Mouse (Mus musculus) stomach, embryonic 15.5 days (tissue): ENCODE measurements at regions not wholly inside any gene's neighbourhood (a gene's known extent, or its start where the extent isn't known, plus 50 kb on each side); places are given as distances from the start of the nearest gene placed in this dataset.

Experiments
- ATAC-seq: fragments of 200-750 bp; cut with Nextera tagmentation; 2 replicates; pipeline ENCODE4 v1.8.0; 2017; ENCODE audit warnings: low read depth, moderate number of reproducible peaks, moderate TSS enrichment; ENCODE audit not compliant: insufficient read depth, low FRiP score
- H3K27ac ChIP-seq: fragments of 300-500 bp; sonication (generic); 2 replicates; pipeline ENCODE4 v1.5.1; 2015; ENCODE audit warnings: mild to moderate bottlenecking, inconsistent platforms
- H3K27me3 ChIP-seq: fragments of 300-500 bp; sonication (generic); replicated peaks from 2 replicates; pipeline ENCODE4 v1.6.1; 2015; ENCODE audit warnings: inconsistent platforms
- H3K36me3 ChIP-seq: fragments of 300-500 bp; sonication (generic); 2 replicates; pipeline ENCODE4 v1.6.1; 2015; ENCODE audit warnings: inconsistent platforms
- H3K4me1 ChIP-seq: fragments of 300-500 bp; sonication (generic); 2 replicates; pipeline ENCODE4 v1.6.1; 2015; ENCODE audit warnings: inconsistent platforms
- H3K4me2 ChIP-seq: fragments of 300-500 bp; sonication (generic); 2 replicates; pipeline ENCODE4 v1.6.1; 2015; ENCODE audit warnings: mild to moderate bottlenecking, inconsistent platforms
- H3K4me3 ChIP-seq: fragments of 300-500 bp; sonication (generic); replicated peaks from 2 replicates; pipeline ENCODE4 v1.5.1; 2015; ENCODE audit warnings: inconsistent platforms
- H3K9ac ChIP-seq: fragments of 300-500 bp; sonication (generic); 2 replicates; pipeline ENCODE4 v1.6.1; 2015; ENCODE audit warnings: inconsistent platforms
- H3K9me3 ChIP-seq: fragments of 300-500 bp; sonication (generic); 2 replicates; pipeline ENCODE4 v1.6.1; 2016; ENCODE audit warnings: inconsistent platforms
- WGBS: fragments of 180-500 bp; shearing (Covaris S2); methylation state at CpG from one replicate; pipeline ENCODE4 v1.1.7; 2015; 5-methylcytosine and 5-hydroxymethylcytosine counted together

DNA sequence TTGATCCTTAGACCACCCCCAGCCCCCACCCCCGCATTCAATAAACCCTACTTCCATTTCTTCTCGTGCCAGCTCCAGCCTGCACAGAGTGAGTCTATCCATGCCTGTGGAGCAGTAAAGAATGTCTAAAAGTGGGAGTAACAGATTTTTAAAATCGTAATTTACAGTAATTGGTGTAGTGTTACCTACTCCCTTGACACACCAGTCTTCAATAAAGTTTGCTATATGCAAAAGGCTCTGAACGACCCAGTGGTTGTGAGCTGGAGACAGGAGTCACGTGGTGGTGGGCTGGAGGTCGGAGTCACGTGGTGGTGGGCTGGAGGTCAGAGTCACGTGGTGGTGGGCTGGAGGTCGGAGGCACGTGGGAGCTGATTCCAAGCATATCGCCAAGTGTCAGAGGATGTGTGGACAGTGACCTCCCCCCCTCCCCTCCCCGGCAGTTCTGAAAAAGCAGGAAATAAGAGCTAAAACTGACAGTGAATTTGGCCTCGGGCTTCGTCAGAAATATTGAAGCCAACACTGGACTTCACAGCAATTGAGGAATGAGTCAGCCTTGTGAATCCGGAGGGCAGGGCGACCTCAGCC lies 122.2 kb upstream of the Foxn2 start:
- Histone ChIP-seq H3K9me3 (no peaks in the 10 kb centered on the region), H3K27me3 (no peaks in the 10 kb centered on the region), H3K27ac (no peak overlapping the region), H3K4me3 (no peak overlapping the region), H3K9ac (no peak overlapping the region), H3K36me3 (no peaks in the 10 kb centered on the region), H3K4me2 (no peak overlapping the region), H3K4me1 (no peaks in the 10 kb centered on the region)
- WGBS, result 61% methylated on average over 16 of the region's 16 CpGs
- peak; percentile 33; the same call in 1 of the 2 replicates for ATAC-seq

DNA sequence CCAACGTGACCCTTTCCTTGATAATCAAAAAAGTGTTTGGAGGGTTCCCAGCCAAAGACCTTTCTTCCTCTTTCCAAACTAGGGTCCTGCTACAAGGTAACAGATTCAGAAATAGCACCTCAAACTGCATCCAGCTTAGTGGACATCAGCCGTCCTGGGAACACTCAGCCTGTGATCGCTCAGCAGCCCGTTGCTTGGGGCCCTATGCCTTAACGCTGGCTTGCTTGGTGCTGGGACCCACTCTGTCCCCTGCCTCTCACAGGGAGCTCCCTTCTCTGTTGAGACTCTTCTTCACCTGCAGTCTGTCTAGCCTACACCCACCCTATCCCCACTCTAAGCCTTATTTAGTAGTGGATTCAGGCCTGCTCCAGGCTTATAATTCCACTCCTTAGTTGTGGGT lies 121.6 kb upstream of the Foxn2 start:
- Histone ChIP-seq H3K9me3 (no peaks in the 10 kb centered on the region), H3K36me3 (no peaks in the 10 kb centered on the region), H3K4me2 (no peak overlapping the region), H3K27me3 (no peaks in the 10 kb centered on the region), H3K9ac (no peak overlapping the region), H3K27ac (no peak overlapping the region), H3K4me3 (no peak overlapping the region), H3K4me1 (no peaks in the 10 kb centered on the region)
- ATAC-seq, result no peak
- 66% methylated on average over 5 of the region's 5 CpGs for WGBS

DNA sequence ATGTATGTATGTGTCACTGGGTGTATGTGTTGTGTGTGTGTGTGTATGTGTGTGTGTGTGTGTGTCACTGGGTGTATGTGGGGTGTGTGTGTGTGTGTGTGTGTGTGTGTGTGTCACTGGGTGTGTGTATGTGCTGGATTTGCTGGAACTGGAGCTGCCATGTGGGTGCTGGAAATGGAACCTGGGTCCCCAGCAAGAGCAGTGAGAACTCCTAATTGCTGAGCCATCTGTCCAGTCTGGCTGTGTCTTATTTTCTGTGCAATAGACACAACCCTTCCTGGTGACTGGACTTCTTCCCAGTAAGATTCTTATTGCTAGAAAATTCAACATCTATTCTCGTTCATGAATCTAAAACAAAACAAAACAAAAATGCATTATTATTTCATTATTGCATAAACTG lies 119.8 kb upstream of the Foxn2 start:
- no peaks in the 10 kb centered on the region for H3K4me1 ChIP-seq
- no peaks in the 10 kb centered on the region for H3K9me3 ChIP-seq
- no peaks in the 10 kb centered on the region for H3K27me3 ChIP-seq
- WGBS, result 53% methylated on average over 1 of the region's 1 CpGs
- no peaks in the 10 kb centered on the region for H3K36me3 ChIP-seq
- no peak overlapping the region for H3K4me3 ChIP-seq
- no peak for ATAC-seq
- H3K27ac ChIP-seq, result no peak overlapping the region
- H3K9ac ChIP-seq, result no peak overlapping the region
- H3K4me2 ChIP-seq, result no peak overlapping the region

DNA sequence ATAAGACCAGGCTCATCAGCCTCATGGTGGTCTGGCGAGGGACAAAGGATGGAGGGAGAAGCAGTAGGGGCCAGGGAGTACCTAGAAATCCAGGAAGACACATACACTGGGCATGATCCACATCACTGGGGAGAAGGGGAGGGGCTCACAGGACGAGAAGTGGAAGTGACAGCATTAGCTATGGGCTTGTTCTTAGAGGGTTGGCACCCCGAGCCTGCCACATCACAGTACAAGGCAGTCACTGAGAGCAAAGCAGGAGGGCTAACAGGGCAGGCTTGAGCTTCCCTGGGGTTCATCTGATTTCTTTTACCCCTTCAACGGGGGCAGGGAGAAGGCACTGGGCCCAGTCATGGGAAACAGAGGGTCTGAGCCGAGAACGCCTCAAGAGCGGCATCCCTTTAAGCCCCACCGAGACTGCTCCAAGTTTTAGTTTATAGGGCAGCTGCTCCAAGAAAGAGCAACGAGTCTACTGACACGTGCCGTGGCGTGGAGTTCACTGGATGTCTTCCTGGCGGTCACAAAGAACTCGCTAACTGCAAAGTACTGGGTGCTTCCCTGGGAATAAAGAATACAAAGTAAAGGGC lies 115.1 kb upstream of the Foxn2 start:
- ATAC-seq, result no peak
- Histone ChIP-seq H3K4me1 (no peaks in the 10 kb centered on the region), H3K36me3 (no peaks in the 10 kb centered on the region), H3K9me3 (no peaks in the 10 kb centered on the region), H3K4me3 (no peak overlapping the region), H3K27ac (no peak overlapping the region), H3K27me3 (no peaks in the 10 kb centered on the region), H3K4me2 (no peak overlapping the region), H3K9ac (no peak overlapping the region)
- WGBS, result 52% methylated on average over 14 of the region's 14 CpGs

DNA sequence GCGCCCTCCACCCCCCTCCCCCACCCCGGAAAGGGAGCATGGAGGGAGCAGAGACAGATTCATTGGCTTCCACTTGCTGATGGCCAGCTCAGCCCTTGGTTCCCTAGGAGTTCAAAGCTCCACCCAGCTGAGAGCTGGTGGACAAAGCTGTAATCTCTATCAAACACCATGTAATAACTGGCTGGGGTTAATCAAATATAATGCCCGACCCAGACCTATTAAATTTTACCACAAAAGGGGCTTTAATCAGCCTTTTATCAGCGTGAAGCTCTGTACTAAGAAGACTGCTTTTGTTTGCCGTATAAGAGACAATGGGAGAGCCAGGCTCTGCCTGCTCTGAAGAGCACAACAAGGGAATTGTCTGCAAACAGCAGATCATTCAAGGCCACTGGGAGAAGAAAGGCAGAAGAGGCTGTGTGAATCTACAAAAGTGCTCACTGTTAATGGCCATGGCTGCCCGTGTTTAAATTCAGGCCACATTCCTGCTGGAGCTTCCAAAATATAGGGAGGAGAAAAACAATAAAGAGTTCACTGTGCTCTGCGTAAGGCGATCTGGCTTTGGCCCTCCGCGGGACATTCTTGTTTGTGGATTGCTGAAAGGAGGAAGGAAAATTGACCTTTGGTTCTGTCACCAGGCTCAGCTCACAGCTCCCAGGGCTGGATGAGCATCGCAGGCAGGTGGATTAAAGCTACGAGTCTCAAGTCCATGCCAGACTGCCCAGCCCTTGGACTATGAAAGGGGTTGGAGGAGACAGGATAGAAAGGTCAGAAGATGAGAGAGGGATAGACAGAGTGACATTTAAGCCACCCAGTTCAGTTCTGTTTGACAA lies 114.4 kb upstream of the Foxn2 start:
- H3K4me3 ChIP-seq, result no peak overlapping the region
- no peak for ATAC-seq
- no peak overlapping the region for H3K27ac ChIP-seq
- H3K36me3 ChIP-seq, result no peaks in the 10 kb centered on the region
- no peak overlapping the region for H3K9ac ChIP-seq
- H3K9me3 ChIP-seq, result no peaks in the 10 kb centered on the region
- H3K4me1 ChIP-seq, result no peaks in the 10 kb centered on the region
- WGBS, result 40% methylated on average over 12 of the region's 12 CpGs
- no peaks in the 10 kb centered on the region for H3K27me3 ChIP-seq
- H3K4me2 ChIP-seq, result no peak overlapping the region

DNA sequence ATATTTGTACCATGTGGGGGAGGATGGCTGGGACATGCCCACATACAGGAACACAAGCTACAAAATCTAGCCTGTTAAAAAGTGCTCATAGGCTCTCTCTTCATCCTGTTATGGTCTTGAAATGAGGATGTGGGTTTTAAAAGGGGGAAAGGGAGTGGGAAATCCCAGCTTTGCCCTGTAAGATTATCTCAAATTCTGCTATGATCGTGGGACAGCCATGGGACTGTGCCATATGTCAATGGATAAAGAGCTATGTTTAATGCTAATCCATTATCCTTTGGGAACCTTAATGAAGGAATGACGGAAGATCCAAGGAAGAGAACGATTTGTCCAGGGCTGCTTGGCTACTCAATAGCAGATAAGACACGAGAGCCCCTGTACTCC lies 113.8 kb upstream of the Foxn2 start:
- no peak for ATAC-seq
- H3K9me3 ChIP-seq, result no peaks in the 10 kb centered on the region
- 75% methylated on average over 4 of the region's 4 CpGs for WGBS
- no peak overlapping the region for H3K9ac ChIP-seq
- H3K27ac ChIP-seq, result no peak overlapping the region
- H3K4me1 ChIP-seq, result no peaks in the 10 kb centered on the region
- H3K36me3 ChIP-seq, result no peaks in the 10 kb centered on the region
- no peak overlapping the region for H3K4me2 ChIP-seq
- no peak overlapping the region for H3K4me3 ChIP-seq
- H3K27me3 ChIP-seq, result no peaks in the 10 kb centered on the region

DNA sequence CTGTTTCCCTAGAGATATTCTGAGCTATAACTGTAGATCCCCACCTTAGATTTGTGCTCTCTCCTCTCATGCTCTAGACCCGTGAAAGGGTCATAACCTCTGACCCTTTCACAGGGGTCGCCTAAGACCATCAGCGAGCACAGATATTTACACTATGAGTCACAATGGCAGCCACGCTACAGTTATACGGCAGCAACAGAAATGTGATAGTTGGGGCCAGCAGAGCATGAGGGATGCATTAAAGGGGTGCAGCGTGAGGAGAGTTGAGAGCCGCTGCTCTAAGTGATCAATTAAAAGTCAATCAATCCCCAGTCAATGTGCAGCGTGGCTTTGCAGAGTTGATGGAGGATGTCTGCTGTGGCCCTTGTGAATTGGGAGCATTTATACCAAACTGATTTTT lies 112.7 kb upstream of the Foxn2 start:
- Histone ChIP-seq H3K27me3 (no peaks in the 10 kb centered on the region), H3K4me2 (no peak overlapping the region), H3K9me3 (no peaks in the 10 kb centered on the region), H3K4me1 (no peaks in the 10 kb centered on the region), H3K4me3 (no peak overlapping the region), H3K9ac (no peak overlapping the region), H3K27ac (no peak overlapping the region), H3K36me3 (no peaks in the 10 kb centered on the region)
- WGBS, result 39% methylated on average over 8 of the region's 8 CpGs
- no peak for ATAC-seq

DNA sequence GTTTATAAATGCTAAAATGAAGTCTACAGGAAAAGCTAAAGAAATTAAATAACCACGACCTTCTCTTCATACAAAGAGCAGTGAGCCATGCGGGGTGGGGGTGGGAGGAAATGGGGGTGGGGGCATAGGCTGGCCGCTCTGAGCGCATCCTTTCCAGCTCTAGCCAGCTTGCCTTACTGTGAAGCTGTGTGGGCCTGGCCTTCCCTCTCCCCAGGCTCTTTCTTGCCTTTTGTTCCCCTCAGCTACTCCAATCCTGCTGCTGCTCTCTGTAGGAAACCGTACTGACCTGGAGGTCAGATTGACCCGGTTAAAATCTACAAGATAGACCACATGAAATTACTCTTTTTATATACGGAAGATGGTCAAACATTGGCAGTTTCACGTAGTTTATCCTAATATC lies 111.7 kb upstream of the Foxn2 start:
- 36% methylated on average over 8 of the region's 8 CpGs for WGBS
- H3K27me3 ChIP-seq, result no peaks in the 10 kb centered on the region
- no peak; the same call in 1 of the 2 replicates for ATAC-seq

DNA sequence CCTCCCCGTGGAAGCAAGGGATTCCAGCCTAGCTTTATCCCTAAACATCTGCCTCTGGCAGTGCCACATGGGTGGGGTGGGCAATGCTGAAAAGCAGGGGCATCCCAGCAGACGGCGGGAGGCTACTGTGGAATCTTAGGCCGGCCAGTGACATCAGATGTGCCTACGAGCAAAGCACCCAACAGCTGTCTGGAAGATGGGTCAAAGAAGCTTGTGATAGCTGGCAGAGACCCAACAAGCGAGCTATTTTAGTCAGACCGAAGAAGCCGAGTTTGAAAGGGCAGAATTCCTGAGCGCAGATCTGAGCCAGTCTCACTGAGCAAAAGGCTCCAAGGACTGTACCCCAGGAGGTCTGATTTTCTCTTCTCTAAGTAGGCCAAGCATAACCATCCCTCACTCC lies 110.8 kb upstream of the Foxn2 start:
- Histone ChIP-seq H3K27me3 (no peaks in the 10 kb centered on the region), H3K4me3 (no peak overlapping the region), H3K9ac (no peak overlapping the region), H3K4me2 (no peak overlapping the region), H3K9me3 (no peaks in the 10 kb centered on the region), H3K27ac (no peak overlapping the region), H3K4me1 (no peaks in the 10 kb centered on the region), H3K36me3 (no peaks in the 10 kb centered on the region)
- WGBS, result 60% methylated on average over 9 of the region's 9 CpGs
- ATAC-seq, result no peak

More for the DNA sequence above, 111.7 kb upstream of the Foxn2 start:
- Histone ChIP-seq H3K27ac (no peak overlapping the region), H3K4me1 (no peaks in the 10 kb centered on the region), H3K4me3 (no peak overlapping the region), H3K9ac (no peak overlapping the region), H3K9me3 (no peaks in the 10 kb centered on the region), H3K4me2 (no peak overlapping the region), H3K36me3 (no peaks in the 10 kb centered on the region)

DNA sequence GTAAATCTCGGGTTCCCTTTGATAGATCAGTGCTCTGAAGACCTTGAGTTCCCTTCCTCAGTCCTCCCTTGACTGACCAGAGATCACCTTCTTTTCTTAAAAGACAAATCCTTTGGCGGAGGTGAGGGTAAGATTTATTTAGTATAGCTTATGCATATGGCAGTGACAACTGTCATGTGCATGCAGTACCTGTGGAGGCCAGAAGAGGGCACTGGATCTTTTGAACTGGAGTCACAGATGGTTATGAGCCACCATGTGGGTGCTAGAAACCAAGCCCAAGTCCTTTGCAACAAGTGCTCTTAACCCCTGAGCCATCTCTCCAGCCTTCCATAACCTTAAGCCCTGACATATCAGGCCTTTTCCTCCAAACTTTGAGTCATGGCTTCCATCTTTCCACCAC lies 110.4 kb upstream of the Foxn2 start:
- WGBS, result 79% methylated on average over 2 of the region's 2 CpGs
- no peak for ATAC-seq
- Histone ChIP-seq H3K4me1 (no peaks in the 10 kb centered on the region), H3K9me3 (no peaks in the 10 kb centered on the region), H3K36me3 (no peaks in the 10 kb centered on the region), H3K4me3 (no peak overlapping the region), H3K27me3 (no peaks in the 10 kb centered on the region), H3K27ac (no peak overlapping the region), H3K9ac (no peak overlapping the region), H3K4me2 (no peak overlapping the region)

DNA sequence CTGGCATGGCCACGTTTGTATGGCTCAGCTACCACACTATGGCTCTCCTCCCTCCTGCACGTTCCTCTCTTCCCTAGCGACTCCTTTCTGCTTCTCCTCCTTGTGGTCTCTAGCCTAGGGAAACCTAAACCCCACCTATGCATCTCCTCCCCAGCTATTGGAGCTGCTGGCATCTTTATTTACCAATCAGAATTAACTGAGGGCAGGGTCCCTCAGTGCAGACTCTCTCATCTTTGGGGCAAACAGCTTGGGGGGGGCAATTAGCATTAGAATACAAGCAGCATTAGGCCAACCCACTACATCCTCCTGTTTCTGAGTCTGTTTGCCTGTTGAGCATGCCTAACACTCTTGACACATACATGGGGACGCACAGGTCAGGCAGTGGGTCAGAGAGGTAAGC lies 106.7 kb upstream of the Foxn2 start:
- WGBS, result 57% methylated on average over 4 of the region's 4 CpGs

DNA sequence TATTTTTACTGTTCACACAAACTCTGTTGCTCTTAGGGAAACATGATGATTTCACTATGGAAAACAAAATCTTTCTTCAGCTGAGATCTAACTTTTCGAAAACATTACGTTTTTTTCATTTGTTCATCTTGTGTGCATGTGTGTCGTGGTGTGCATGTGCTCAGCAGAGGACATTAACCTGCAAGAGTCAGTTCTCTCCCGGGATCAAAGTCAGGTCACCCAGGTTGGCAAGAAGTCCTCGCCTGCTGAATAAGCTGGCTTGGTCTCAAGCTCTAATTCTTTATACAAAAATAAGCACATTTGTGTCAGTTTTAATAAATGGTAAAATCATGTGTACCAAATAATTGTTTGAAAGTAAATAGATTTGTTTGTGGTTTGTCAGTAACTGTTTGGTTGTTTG lies 105.2 kb upstream of the Foxn2 start:
- 80% methylated on average over 5 of the region's 5 CpGs for WGBS
- ATAC-seq, result no peak
- no peak overlapping the region for H3K4me2 ChIP-seq
- H3K27me3 ChIP-seq, result no peaks in the 10 kb centered on the region
- no peaks in the 10 kb centered on the region for H3K36me3 ChIP-seq
- no peak overlapping the region for H3K4me3 ChIP-seq
- no peak overlapping the region for H3K27ac ChIP-seq
- no peaks in the 10 kb centered on the region for H3K4me1 ChIP-seq
- no peak overlapping the region for H3K9ac ChIP-seq
- no peaks in the 10 kb centered on the region for H3K9me3 ChIP-seq

More for the DNA sequence above, 106.7 kb upstream of the Foxn2 start:
- H3K4me3 ChIP-seq, result no peak overlapping the region
- no peaks in the 10 kb centered on the region for H3K36me3 ChIP-seq
- no peaks in the 10 kb centered on the region for H3K9me3 ChIP-seq
- no peak overlapping the region for H3K27ac ChIP-seq
- no peaks in the 10 kb centered on the region for H3K4me1 ChIP-seq
- no peak for ATAC-seq
- H3K4me2 ChIP-seq, result no peak overlapping the region
- no peaks in the 10 kb centered on the region for H3K27me3 ChIP-seq
- H3K9ac ChIP-seq, result no peak overlapping the region
